Mouse (Mus musculus): ENCODE measurements around the gene Gfy.

Gfy gene

GRCm38 (mm10) chr7:45179469-45179868, at the start of gene Gfy:
TSS of gene Gfy (minus strand) at chr7:45179569.
- in situ Hi-C loops (cut with MboI, MseI) = no loop called here

- in situ Hi-C loops (cut with MboI, MseI) = no loop called here
Observed at GRCm38 (mm10) chr7:45229046-45229445, 49.7 kb upstream of the Gfy start.

GRCm38 (mm10) chr7:45228548-45228947, 49.2 kb upstream of the Gfy start:
- in situ Hi-C loops (cut with MboI, MseI) = no loop called here

GRCm38 (mm10) chr7:45226421-45226820, 47.1 kb upstream of the Gfy start:
- in situ Hi-C loops (cut with MboI, MseI) = no loop called here

GRCm38 (mm10) chr7:45224826-45225225, 45.5 kb upstream of the Gfy start:
- in situ Hi-C loops (cut with MboI, MseI) = no loop called here

GRCm38 (mm10) chr7:45221680-45222079, 42.3 kb upstream of the Gfy start:
- in situ Hi-C loops (cut with MboI, MseI) = no loop called here

- in situ Hi-C loops (cut with MboI, MseI) = no loop called here
Observed at GRCm38 (mm10) chr7:45216442-45217183, 37.2 kb upstream of the Gfy start.

- in situ Hi-C loops (cut with MboI, MseI) = no loop called here
Observed at GRCm38 (mm10) chr7:45215673-45216441, 36.5 kb upstream of the Gfy start, which contains the start of gene Tead2. TSS of gene Tead2 (plus strand) at chr7:45215753.

GRCm38 (mm10) chr7:45213708-45214107, 34.3 kb upstream of the Gfy start:
- in situ Hi-C loops (cut with MboI, MseI) = no loop called here

GRCm38 (mm10) chr7:45212356-45212755, 33.0 kb upstream of the Gfy start:
- in situ Hi-C loops (cut with MboI, MseI) = no loop called here

- in situ Hi-C loops (cut with MboI, MseI) = no loop called here
Observed at GRCm38 (mm10) chr7:45211851-45212251, 32.5 kb upstream of the Gfy start, which contains the start of gene Dkkl1. TSS of gene Dkkl1 (minus strand) at chr7:45212147.

GRCm38 (mm10) chr7:45211070-45211469, 31.7 kb upstream of the Gfy start:
- in situ Hi-C loops (cut with MboI, MseI) = no loop called here

- in situ Hi-C loops (cut with MboI, MseI) = no loop called here
Observed at GRCm38 (mm10) chr7:45208260-45208659, 28.9 kb upstream of the Gfy start.

GRCm38 (mm10) chr7:45204380-45205143, 25.2 kb upstream of the Gfy start, which contains the start of gene Ccdc155:
TSS of gene Ccdc155 (minus strand) at chr7:45204892.
- in situ Hi-C loops (cut with MboI, MseI) = no loop called here

- in situ Hi-C loops (cut with MboI, MseI) = no loop called here
Observed at GRCm38 (mm10) chr7:45202654-45203053, 23.3 kb upstream of the Gfy start.

GRCm38 (mm10) chr7:45198961-45199360, 19.6 kb upstream of the Gfy start:
- in situ Hi-C loops (cut with MboI, MseI) = no loop called here

GRCm38 (mm10) chr7:45198435-45198834, 19.1 kb upstream of the Gfy start:
- in situ Hi-C loops (cut with MboI, MseI) = no loop called here

- in situ Hi-C loops (cut with MboI, MseI) = no loop called here
Observed at GRCm38 (mm10) chr7:45196994-45197393, 17.6 kb upstream of the Gfy start.

GRCm38 (mm10) chr7:45196176-45196535, 16.8 kb upstream of the Gfy start:
- in situ Hi-C loops (cut with MboI, MseI) = no loop called here

- in situ Hi-C loops (cut with MboI, MseI) = no loop called here
Observed at GRCm38 (mm10) chr7:45195341-45196175, 16.2 kb upstream of the Gfy start.

Measured in T-helper 1 cell (primary cell).